Mouse (Mus musculus) bone marrow macrophage, adult 2 months (primary cell): ENCODE data around the gene Tle6. TPM values are rescaled to one million over a fixed set of nuclear protein-coding genes. Genes with fewer than 3 reads are reported as not detected.
"Not testable (repeated sequence)": the region's sequence is repeated elsewhere in the genome, so short reads cannot be mapped to it uniquely, and the experiment has no call there.

Experiments used
- H3K27ac ChIP-seq: 2 replicates; pipeline ENCODE4 v1.5.1; 2012; ENCODE audit warnings: low read depth, low read length; ENCODE audit not compliant: insufficient read depth
- H3K4me1 ChIP-seq: 2 replicates; pipeline ENCODE4 v1.6.1; 2012; ENCODE audit warnings: low read length; ENCODE audit not compliant: control insufficient read depth, insufficient read depth
- H3K4me3 ChIP-seq: 2 replicates; pipeline ENCODE4 v1.5.1; 2012; ENCODE audit warnings: mild to moderate bottlenecking, low read length, moderate library complexity; ENCODE audit not compliant: insufficient read depth
- CTCF ChIP-seq: IDR thresholded peaks from 2 replicates; pipeline ENCODE4 v1.5.1; 2012; ENCODE audit warnings: low read depth, mild to moderate bottlenecking, low read length, moderate library complexity
- POLR2A ChIP-seq: IDR thresholded peaks from 2 replicates; pipeline ENCODE4 v1.6.1; 2012; ENCODE audit warnings: mild to moderate bottlenecking, low read depth, low read length, borderline replicate concordance
- polyA plus RNA-seq: library from polyadenylated mRNA; stranded (reverse); fragments of >200 nt; gene quantifications from 2 replicates; pipeline ENCODE4 v1.2.4, GENCODE M21; 2012; ENCODE audit not compliant: missing spikeins, insufficient read depth, insufficient read length

The Tle6 gene
- polyA plus RNA-seq, result 42.3 and 47.9 TPM in 2 replicates

- no peak for TF ChIP-seq CTCF
- TF ChIP-seq POLR2A, result no peak
- peak within 1 kb of the TSS; percentile 51 for H3K4me3 ChIP-seq
- H3K4me1 ChIP-seq, result peaks cover 27% of the 10 kb centered on the region
- no peak within 1 kb of the TSS for H3K27ac ChIP-seq
These were observed at the start of gene Tle6 for GRCm38 (mm10) chr10:81600738-81601203. TSS of gene Tle6 (minus strand) at chr10:81601073.

- H3K4me1 ChIP-seq, result not testable (repeated sequence)
- H3K27ac ChIP-seq, result peak within 1 kb of the TSS; percentile 45; the same call in 1 of the 2 replicates
- H3K4me3 ChIP-seq, result peak within 1 kb of the TSS; percentile 72
These were observed 48.2 kb upstream of the Tle6 start, which contains the start of gene Gm10778 for GRCm38 (mm10) chr10:81648803-81649775. TSS of gene Gm10778 (plus strand) at chr10:81649059.

GRCm38 (mm10) chr10:81646015-81646555 is 45.2 kb upstream of the Tle6 start:
- Histone ChIP-seq H3K4me1 (peaks cover 13% of the 10 kb centered on the region), H3K27ac (no peak overlapping the region), H3K4me3 (no peak overlapping the region)
- TF ChIP-seq POLR2A (no peak), CTCF (no peak)

GRCm38 (mm10) chr10:81645391-81645790 is 44.5 kb upstream of the Tle6 start:
- TF ChIP-seq CTCF, result no peak
- no peak for TF ChIP-seq POLR2A
- Histone ChIP-seq H3K4me1 (peaks cover 13% of the 10 kb centered on the region), H3K4me3 (no peak overlapping the region)

GRCm38 (mm10) chr10:81644716-81645115 is 43.8 kb upstream of the Tle6 start:
- TF ChIP-seq CTCF (no peak), POLR2A (no peak)
- Histone ChIP-seq H3K4me3 (peak overlapping the region; percentile 79), H3K27ac (no peak overlapping the region), H3K4me1 (peaks cover 13% of the 10 kb centered on the region)

More at GRCm38 (mm10) chr10:81645391-81645790, 44.5 kb upstream of the Tle6 start:
- H3K27ac ChIP-seq, result no peak overlapping the region

GRCm38 (mm10) chr10:81644162-81644561 is 43.3 kb upstream of the Tle6 start:
- Histone ChIP-seq H3K4me1 (peaks cover 13% of the 10 kb centered on the region), H3K4me3 (peak overlapping the region; percentile 79), H3K27ac (peak overlapping the region; percentile 78)
- TF ChIP-seq POLR2A, result no peak

GRCm38 (mm10) chr10:81643449-81644055 is 42.7 kb upstream of the Tle6 start:
- peak overlapping the region; percentile 79 for H3K4me3 ChIP-seq

GRCm38 (mm10) chr10:81642648-81643448 is 42.0 kb upstream of the Tle6 start:
- TF ChIP-seq POLR2A (no peak), CTCF (no peak)
- peak overlapping the region; percentile 78 for H3K27ac ChIP-seq

More at GRCm38 (mm10) chr10:81643449-81644055, 42.7 kb upstream of the Tle6 start:
- Histone ChIP-seq H3K4me1 (peaks cover 12% of the 10 kb centered on the region), H3K27ac (peak overlapping the region; percentile 78)
- TF ChIP-seq POLR2A (no peak), CTCF (peak; percentile 33; the same call in 1 of the 2 replicates)

More at GRCm38 (mm10) chr10:81642648-81643448, 42.0 kb upstream of the Tle6 start:
- Histone ChIP-seq H3K4me3 (peak overlapping the region; percentile 79), H3K4me1 (peaks cover 12% of the 10 kb centered on the region)
